Mouse (Mus musculus) erythroblast, adult 5-6 weeks (primary cell): ENCODE results near the gene Cdkn1a. TPM values are rescaled to one million over a fixed set of nuclear protein-coding genes. Genes with fewer than 3 reads are reported as not detected.
A peak's percentile ranks its signal among the peaks of the same experiment; 100 is the strongest.

Experiments used
- ATAC-seq: replicated peaks from 2 replicates; pipeline ENCODE4 v1.8.0; 2016; ENCODE audit warnings: moderate number of reproducible peaks, mild to moderate bottlenecking, moderate TSS enrichment, inconsistent platforms; ENCODE audit not compliant: poor library complexity, low FRiP score, severe bottlenecking
- total RNA-seq, 2 experiments: library from RNA; stranded (forward) in 1 of 2; stranded (reverse) in 1 of 2; fragments of 150-400 nt in 1 of 2; fragments of 200-764, 138-1000 nt in 1 of 2; gene quantifications; 2 replicates each; pipeline versions ENCODE4 v1.2.3 to v1.2.4; 2015 to 2017; ENCODE audit warnings: low replicate concordance in 2 of 2

Cdkn1a gene
- total RNA-seq, 2 experiments from 2014 or later: 0.34 to 4.6 TPM

DNA sequence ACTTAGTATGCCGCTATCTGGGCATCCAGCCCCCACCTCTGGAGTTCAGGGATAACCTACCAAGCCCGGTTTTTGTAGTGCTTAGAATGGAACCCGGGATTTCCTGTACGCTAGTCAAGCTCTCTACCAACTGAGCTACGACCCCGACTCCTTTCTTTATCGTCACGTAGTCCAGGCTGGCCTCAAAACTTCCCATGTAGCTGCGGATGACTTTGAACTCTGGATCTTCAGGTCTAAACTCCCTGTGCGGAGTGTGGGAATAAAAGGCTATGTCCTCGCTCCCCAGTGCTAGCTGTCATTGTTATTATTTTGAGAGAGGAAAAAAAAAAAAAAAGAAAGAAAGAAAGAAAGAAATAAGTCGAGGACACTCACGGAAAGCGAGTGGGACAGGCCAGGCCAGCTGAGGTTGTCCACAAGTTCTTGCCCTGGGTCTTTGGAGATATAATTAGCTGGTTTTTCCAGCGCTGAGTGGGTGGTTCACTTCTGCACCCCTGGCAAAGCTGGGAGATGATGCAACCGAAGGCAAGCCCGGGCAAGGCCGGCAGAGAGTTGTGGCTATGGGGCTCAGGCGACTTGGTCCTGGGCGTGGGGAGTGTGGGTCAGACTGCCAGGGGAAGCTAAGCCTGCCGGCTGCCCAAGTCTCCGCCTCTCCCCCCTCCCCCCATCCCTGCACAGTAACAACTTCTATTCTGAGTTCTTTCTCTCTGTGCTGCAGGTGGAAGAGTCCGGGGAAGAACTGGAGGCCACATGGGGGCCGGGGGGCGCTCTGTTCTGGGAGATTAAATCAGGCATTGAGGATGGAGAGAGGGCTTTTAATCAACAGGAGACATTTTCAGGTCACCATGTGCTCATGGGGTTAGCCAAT lies 12.0 kb upstream of the Cdkn1a start:
- no peak for ATAC-seq

- ATAC-seq: no peak
Measured at GRCm38 (mm10) chr17:29080758-29081617, 9.8 kb upstream of the Cdkn1a start.

DNA sequence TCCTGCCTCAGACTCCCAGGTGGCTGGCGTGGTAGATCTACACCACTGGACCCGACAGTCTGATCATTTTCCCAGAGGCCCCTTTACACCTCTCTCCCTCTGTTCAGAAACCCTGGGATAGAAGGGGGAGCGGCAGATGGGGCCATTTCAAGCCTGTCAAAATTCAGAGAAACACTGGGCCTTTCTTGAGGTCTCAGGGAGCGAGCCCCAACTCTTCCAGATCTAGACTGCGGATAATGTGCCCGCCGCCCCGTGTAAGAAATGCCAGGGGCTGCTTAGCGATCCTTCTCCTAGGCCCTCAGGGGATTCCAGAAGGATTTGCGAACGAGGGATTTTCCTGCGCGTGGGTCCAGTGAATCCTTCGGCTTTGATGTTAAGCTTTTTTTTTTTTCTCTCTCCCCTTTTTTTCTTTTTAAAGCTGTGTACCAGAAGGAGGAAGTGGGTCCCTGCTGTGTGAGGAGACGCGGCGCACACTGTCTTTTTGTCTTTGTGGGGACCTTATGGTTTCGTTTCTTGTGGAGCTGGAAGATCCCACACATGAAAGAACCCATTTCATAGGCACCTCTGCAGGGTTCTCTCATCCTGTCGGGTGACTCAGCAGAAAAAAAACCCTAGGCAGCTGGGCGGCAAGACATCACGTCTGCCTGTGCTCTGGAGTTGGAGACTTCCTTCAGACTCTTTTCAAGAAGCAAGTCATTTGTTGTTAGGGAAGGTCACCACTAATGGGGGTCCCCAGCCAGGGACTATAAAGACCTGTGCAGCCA lies 9.0 kb upstream of the Cdkn1a start:
- ATAC-seq: peak; percentile 41; the same call in 1 of the 2 replicates

DNA sequence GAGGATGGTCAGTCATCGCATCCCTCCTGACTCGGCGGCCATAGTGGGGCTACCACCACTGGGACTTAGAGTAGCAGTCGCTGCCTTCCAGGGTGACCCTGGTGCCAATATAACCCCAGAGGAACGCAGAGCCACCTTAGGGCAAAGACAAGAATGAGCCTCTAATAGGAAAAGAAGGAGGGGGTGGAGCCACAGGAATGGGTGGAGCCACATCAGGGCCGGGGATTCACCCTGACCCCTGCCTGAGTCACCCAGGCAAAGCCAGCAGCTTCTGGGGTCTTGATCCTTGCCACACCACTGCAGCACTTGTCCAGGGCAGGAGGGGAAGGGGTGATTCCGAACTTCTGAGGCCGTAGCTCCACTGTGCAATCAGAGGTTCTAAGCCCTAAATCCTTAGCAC lies 7.2 kb upstream of the Cdkn1a start:
- no peak for ATAC-seq

DNA sequence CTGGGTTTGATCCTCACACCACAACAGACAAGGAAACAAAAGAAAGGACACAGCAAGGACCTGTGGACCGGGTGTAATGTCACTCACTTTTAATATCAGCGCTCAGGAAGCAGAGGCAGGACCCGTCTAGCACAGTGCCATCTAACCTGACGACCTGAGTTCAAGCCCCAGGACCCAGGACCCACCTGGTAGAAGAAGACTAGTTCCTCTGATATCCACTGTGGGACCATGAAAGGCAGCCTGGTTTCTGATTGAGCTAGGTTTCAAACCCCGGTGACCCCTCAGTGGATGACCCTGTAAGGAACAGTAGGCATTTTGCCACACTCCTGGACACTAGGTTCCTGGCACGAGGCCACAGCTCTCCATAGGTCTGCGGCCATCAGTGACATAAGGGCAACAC lies 6.1 kb upstream of the Cdkn1a start:
- ATAC-seq: no peak

DNA sequence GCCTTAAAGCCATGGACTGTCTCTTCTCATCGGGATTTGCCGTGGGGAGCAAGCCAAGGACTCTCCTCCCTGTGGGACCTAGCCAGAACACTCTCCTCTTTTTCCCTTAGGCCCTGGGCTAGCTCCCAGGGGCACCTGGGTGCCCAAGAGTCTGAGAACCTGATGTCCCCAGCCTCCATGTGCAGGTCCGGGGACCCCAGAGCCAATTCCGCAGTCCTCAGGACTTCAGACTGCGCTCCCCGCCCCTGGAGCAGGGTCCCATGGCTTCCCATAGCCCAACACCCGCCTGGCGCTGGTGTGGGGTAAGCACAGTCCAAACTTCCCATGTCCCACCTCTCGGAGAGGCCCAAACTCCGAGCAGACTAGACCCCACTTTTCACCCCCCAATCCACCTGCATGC lies 5.5 kb upstream of the Cdkn1a start:
- no peak for ATAC-seq

DNA sequence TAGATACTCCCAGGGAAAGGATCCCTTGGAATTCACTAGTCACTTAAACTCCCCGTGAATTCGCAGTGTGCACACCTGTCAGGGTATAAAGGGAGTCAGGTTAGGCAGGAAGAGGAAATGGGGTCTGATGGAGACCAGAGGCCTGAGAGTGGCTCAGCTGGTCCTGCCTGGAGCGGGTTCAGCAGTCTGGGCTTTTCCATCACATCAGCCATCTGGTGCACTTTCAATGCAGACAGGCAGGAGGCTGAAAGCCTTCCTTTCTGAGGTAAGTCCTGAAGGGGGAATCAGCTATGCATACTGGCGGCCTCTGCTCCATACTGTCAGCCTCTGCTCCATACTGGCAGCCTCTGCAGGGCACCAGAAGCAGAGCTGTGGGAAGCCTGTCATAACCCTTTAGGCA lies 3.9 kb upstream of the Cdkn1a start:
- ATAC-seq: no peak

DNA sequence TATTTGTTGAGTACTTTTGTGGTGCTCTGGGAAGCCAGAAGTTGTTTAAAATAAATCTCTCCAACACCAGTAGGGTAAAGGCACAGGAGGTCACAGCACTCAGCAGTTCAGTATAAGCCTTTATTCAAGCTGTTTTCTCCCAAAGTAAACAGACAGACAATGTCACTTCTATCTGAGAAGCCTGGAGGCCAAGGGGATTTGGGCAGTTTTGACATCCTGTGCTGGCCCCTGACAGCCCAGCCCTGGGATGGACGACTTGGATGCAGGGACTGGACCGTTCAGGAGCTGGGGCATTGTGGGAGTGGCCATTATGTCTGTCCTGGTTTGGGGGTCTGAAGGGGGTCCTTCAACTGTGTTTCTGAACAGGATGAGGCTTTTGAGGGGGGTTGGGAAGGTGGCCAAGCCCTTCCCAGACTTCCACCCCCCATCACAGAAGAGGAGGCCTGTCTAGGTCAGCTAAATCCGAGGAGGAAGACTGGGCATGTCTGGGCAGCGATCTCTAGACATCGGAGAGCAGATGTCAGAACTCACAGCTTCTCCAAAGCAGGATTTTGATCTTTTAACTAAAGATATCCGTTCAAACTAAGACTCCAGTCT lies 670 bp downstream of the Cdkn1a start:
- ATAC-seq: no peak

- ATAC-seq: no peak
Measured at GRCm38 (mm10) chr17:29092497-29092896, 1.7 kb downstream of the Cdkn1a start.

- ATAC-seq: peak; percentile 45
Measured at GRCm38 (mm10) chr17:29093110-29093952, 2.6 kb downstream of the Cdkn1a start.

DNA sequence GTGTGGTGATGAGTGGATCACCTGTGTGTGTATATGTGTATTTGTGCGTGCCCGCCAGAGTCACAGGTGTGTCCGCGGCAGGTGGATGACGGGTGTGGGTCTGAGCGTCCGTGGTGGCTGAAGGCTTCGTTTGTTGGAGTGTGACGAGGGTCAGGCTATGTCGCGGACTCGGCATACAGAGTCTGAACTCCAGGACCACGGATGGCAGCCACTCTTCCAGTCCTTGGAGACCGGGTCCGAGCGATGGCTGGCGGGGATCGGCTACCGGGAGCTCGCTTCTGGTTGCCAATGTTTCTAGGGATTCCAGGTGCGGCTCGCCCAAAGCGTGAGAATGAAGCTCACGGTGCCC lies 3.2 kb downstream of the Cdkn1a start:
- ATAC-seq: no peak

GRCm38 (mm10) chr17:29094310-29095181 lies 3.8 kb downstream of the Cdkn1a start:
- ATAC-seq: 0 out of 2 replicates have a peak, but pooled peaks have one; percentile 24

- peak; percentile 69 for ATAC-seq
Measured at GRCm38 (mm10) chr17:29095201-29095733, 4.5 kb downstream of the Cdkn1a start.

- no peak for ATAC-seq
Measured at GRCm38 (mm10) chr17:29096245-29096644, 5.5 kb downstream of the Cdkn1a start.

GRCm38 (mm10) chr17:29096851-29097561 lies 6.2 kb downstream of the Cdkn1a start:
- no peak for ATAC-seq

DNA sequence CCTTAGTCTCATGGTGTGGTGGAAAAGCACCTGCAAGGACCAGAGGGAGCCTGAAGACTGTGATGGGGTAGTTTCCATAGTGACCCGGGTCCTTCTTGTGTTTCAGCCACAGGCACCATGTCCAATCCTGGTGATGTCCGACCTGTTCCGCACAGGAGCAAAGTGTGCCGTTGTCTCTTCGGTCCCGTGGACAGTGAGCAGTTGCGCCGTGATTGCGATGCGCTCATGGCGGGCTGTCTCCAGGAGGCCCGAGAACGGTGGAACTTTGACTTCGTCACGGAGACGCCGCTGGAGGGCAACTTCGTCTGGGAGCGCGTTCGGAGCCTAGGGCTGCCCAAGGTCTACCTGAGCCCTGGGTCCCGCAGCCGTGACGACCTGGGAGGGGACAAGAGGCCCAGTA lies 7.5 kb downstream of the Cdkn1a start:
- no peak for ATAC-seq

GRCm38 (mm10) chr17:29099076-29099475 lies 8.3 kb downstream of the Cdkn1a start:
- no peak for ATAC-seq
